Mouse (Mus musculus): ENCODE measurements at regions not wholly inside any gene's neighbourhood (a gene's known extent, or its start where the extent isn't known, plus 50 kb on each side); places are given as distances from the start of the nearest gene placed in this dataset.
"Not testable (repeated sequence)": the region's sequence is repeated elsewhere in the genome, so short reads cannot be mapped to it uniquely, and the experiment has no call there.

DNA sequence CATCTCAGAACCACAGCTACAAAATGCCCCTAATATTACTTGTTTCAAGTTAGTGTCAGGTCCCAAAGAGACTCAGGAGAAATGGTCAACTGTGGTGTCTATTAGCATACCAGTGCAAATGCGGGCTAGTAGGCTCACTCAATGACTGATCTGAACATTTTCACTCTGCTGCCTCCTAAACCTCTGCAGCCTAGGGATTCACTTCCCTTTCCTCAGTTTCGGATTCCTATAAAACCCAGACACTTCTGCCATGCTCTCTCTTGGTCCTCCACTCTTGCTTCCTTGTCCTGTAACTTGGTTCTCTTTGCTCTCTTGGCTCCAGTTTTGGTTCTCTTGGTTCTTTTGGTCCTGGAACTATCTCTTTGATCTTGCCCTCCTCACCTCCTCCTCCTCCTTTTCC, 206.3 kb upstream of the Spef2 start:
- no peak for DNase-seq (ENCODE audit: extremely low spot score)

DNA sequence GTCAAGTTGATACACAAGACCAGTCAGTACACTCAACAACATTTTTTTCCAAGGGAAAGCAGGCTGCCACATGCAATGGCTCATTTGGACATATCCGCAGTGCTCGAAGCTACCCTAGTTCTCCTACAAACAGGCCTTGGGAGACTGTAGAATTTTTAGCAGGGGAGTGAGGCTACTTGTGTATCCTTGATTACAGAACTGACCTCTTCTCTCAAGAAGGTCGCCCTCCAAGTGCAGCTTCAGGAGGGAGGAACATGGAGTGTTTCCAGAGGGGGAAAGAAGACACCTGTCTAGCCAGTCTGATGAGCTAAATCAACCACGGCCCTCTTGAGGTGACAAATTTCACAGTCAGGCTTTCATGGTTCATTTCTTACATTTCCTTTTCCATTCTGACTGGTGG, 202.0 kb upstream of the Prlr start:
- no peak for DNase-seq (ENCODE audit: extremely low spot score)

DNA sequence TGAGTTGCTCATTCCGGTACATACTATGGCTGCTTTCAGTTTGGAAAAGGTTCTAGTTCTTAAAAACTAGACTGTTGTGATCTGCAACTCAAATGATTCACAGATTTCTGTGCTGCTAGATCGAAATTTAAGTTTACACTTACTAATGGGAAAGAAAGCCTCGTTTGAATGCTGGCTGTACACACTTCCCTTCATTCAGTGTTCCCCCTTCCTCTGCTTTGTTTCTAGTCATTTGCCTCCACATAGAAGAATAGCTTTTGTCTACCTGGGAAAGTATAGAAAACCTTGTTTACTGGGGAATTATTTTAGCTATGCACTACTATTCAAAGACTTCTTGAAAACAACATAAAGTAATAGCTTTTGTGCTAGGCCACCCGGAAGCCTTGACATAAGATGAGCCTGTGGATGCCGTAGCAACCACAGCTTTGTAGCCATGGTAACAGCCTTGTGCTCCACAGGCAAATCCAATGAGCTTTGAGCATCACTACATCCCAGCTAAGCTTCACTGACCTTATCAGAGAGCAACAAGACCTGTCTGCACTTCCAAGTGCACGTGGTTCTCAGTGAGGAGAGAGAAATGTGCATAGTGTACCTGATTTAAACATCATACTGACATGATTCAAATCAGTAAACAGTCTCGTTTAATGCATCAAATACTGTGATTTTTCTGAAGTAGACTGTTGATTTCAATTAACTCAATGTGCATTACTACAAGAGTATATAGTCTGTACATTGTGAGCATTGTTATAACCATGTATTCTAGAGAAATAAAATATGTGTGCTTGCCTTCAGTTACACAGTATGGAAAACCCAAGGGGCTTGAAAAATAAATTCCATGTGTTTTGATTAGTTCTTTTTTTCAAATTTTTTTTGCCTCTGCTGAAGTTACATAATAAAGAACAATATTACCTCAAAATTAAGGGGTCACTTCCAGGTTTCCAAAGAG, 165.5 kb upstream of the Prlr start:
- peak; percentile 1 for DNase-seq (ENCODE audit: extremely low spot score)

DNA sequence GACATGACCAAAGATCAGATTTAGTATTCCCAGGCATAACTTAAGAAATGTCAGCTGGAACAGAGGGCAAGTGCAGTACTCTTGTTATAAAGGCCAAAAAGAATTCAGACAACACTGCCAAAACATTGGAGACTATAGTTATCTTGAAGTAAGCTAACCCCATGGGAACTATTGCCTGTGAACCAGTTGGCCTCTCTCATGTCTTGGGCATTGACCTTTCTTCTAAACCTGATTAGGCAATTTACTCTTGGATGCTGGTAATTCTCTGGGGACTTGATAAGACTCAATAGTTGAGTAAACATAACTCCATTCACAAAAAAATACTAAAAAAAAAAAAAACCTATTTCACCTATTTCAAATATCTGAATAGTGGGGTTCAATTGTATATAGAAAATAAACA, 159.8 kb upstream of the Prlr start:
- DNase-seq (ENCODE audit: extremely low spot score) = no peak

DNA sequence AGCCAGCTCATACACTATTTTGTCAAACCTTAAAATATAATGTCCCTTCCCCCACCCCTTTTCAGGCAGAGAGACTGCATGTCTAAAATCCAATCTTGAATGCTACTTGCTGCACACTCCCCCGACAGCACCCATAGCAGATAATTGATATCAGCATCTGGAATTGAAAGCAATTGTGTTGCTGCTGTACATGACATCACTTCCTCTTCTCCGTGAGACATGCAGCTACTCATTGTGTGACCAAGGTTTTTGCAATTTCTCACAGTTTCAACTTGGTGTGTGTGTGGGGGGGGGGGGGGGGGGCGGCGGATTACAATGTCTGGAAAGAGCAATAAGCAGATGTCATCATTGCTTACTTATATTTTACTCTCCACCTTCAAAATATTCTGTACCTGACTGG, 147.1 kb upstream of the Prlr start:
- DNase-seq (ENCODE audit: extremely low spot score) = no peak

DNA sequence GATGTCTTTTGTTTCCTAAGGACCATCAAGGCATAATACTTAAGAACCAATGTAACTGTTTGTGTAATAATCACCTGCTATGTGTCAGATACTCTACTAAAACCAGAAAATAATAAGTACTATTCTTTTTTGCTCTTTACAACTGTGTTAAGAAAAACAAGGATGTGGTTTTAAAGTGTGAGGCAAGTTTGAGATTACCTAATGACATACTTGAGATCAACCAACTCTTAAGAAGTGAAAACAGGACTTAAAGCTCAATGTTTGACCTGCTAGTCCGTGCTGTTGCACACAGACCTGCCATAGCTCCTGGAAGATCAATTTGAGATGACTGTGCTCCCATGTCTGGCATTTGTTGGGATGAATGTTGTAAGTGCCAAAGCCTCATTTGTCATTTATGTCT, 141.5 kb upstream of the Prlr start:
- no peak for DNase-seq (ENCODE audit: extremely low spot score)

DNA sequence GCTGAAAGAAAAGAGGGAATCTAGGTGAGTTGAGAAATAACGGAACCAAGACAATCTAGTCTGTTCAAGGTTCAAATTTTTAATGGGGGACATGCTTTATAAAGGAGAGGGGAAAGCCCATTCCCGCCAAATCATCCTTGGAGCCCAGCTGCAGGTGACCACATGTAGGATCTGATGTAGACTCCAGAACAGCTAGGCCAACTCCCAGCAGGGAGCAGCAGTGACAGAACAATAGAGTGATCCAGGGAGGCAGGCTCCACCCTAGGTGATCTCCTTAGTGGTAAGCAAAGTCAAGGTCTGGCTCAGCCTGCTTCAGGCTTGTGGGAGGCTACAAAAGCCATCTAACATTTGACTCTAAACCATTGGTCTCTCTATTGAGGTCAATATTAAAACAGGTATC, 140.5 kb upstream of the Prlr start:
- not testable (repeated sequence) for DNase-seq (ENCODE audit: extremely low spot score)

DNA sequence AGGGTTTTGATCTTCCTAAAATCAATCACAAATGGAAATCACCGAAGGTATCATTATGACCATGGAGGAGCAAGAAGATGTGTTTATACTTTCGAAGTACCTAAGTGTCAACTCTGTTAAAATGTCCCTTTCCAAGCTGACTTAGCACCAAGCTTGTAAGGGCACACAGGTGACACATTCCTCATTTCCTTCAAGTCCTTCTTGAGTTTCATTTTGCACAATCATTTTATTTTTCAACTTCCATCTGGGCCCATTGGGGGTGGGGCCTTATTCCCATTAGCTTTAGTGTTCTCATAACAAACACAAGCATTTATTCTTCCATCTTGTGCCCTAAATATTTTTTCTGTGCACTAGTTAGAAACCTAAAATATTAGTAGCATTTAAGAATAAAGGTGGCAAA, 103.5 kb upstream of the Prlr start:
- DNase-seq (ENCODE audit: extremely low spot score) = no peak

DNA sequence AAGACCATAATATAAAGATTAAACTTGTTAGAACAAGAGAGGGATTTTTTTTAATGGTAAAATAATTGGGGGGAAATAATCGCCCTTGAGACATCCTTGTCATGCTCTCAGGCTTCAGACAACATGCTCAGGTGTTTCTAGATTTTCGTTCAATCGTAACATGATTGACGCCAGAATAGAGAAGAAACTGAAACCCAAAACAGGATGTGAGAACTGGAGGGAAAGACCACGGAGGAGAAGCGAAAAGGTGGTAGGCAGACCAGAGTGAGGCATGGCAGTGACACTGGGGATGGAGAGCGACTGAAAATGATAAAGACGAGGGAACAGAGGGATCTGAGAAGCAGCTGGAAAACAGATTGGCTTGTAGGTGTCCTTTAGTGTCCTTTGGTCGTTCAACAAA, 102.1 kb upstream of the Prlr start:
- DNase-seq (ENCODE audit: extremely low spot score) = no peak

DNA sequence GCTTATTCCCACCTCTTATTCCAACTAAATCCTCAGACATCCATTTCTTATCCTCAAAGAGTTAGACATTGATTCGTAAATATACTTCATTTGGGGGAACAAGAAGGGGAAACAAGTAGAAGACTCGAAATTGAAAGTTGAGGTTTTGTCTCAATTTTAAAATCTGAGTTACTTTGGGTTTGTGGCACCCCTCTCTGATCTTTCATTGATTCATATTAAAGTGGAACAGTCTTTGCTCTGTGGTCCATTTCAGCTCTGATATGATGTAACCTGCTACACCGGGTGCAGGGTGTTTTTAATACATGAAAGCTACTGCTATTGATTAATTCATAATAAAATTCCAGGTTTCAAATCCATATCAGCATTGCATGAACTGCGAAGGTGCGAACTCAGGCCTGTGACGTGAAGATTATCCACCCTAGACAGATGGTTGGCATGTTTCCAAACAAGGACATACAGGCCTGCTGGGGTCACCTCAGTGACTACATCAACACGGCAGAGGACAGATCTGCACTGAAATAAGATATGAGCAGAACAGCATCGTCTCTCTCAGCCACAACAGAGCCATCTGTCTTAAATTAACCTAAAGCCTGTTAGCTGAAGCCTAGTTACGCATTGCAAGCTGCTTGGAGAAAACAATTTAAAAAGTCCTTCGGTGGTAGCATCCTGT, 101.5 kb upstream of the Prlr start:
- DNase-seq (ENCODE audit: extremely low spot score) = peak; percentile 8

DNA sequence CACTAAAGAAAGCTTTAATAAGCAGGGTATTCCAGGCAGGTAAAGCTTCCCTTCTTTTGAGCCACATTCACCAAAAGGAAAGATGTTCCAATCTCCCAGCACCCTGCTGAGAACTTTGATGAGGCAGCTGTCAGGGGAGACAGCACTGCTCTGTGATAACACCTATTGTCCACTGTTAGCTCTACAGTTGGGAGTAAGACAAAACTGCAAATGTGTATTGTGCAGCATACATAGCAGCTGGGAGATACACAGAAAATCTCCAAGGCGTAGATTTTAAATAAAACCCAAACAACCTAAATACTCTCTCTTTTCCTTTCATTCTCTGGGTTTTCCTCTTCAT, 101.0 kb upstream of the Prlr start:
- peak; percentile 3 for DNase-seq (ENCODE audit: extremely low spot score)

DNA sequence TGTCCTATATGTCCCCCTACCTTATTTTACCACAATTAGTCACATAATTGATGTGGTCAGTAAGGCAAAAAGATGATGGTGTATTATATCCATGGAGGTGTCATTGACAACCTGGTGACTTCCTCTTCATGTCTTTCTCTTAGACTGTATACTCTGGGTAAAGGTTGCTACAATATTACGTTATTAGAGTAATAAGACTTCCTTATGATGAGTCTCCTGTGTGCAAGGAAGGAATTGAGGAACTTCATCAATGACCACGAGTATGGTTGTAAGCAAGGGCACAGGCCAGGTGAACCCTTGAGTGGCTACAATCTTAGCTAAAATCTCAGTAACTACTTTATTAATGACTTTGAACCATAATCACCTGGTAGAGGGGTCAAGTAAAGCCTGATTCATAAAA, 98.6 kb upstream of the Prlr start:
- no peak for DNase-seq (ENCODE audit: extremely low spot score)

DNA sequence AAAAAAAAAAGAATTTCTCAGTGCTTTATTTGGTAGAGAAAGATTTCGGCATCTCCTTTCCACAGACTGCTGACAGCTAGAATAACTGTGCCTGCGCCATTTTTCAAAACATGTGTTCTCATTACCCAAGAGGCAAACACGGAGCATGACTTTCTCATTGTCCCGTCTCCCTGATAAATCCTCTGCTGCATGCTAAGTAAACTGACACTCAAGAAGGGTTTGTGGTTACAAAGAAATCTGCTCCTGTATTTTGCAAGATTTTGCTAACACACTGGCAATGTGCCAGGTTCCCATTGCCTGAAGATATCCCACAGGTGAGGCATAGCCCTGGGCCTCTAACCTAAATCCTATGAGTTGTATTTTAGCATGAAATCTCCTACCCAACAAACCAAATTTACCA, 97.5 kb upstream of the Prlr start:
- DNase-seq (ENCODE audit: extremely low spot score) = no peak

DNA sequence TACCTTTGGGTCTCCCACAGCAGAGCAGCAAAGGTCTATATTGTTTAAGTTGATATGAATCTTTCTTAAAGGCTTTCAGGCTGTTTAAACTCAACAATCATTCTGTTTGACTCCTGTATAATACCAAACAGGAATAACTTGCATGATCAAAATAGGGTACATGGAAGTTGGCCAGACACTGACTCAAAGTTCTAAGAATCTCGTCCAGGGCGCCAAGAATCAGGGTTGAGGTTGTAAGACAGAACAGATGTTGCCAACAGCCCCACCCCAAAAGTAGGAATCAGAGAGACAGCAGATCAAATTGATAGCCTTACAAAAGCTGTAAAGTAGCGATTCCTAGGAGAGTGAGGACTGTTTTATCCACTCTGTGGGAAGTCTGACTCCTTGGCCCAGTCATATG, 88.3 kb upstream of the Prlr start:
- no peak for DNase-seq (ENCODE audit: extremely low spot score)

DNA sequence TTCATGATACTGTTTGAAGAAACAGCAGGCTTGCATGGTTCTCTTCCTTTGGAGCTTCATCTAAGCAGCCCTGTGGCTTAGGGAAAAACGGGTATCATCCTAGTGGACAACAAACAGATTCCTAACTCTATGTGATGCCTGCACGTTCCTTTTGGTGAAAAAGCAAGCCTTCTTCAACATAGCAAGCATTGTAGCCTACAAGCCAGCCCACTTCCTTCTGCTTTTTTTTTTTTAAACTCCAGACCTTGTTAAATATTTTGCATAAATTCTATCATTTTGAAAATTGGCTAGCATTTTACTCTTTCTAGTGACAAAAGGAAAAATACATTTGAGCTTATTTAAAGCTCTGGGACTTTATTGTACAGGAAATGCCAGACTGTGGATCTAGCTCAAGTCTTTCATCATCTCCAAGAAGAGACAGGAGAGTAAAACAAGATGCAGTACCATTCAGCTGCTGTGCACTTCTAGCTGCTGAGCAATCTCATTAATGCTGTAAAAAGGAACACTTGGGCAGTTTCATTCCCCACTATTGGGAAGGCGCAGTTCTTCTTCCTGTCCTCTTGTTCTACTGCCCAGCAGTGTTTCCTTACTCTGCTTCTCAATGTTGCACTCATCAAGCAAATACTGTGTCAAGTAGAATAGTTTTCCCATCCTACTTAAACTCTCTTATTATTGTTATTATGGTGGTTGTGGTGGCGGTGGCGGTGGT, 86.5 kb upstream of the Prlr start:
- DNase-seq (ENCODE audit: extremely low spot score) = no peak

DNA sequence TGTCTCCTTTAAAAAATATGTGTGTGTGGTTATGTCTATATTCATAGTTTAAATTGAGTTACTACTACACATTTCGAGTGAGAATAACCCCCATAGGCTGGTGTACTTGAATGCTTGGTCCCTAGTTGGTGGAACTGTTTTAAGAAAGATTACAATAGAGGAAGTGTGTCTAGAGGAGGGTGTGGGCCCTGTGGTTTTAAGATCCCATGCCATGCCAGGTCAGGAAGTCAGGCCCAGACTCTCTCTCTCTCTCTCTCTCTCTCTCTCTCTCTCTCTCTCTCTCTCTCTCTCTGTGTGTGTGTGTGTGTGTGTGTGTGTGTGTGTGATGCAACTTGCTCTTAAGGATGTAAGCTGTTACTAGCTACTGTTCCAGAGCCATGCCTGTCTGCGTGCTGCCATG, 73.7 kb upstream of the Prlr start:
- DNase-seq (ENCODE audit: extremely low spot score) = no peak

DNA sequence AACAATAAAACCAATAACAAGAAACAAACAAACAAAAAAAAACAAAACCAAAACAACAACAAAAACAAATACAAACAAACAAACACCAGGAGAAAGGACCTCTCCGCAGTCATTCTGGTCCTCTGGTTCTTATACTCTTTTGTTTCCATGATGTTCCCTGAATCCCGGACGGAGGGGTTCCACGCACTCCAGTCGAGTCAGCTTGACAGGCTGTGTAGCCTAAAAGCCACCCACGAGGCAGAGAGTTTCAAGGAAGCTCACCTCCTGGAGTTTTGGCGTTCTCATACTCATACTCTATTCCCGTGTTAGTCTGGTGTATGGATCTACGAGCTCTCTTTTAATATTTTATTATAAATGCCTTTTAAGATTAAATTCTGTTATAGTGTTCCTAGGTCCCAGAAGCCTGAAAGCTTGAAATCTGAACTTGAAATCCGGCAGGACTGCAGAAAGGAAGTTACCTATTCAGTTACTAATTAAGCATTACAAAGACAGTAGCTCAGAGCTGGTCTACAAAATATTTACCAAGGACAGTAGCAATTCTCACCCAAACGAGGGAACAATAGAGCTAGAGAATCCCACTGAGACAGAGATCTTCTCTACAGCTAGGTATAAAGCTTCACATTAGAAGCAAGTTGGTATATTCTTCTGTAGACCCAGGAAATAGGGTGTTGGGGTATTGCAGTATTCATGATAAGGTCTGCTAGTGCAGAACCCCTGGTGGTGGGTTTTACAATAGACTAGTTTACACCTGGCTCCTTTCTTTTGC, 71.6 kb upstream of the Prlr start:
- not testable (repeated sequence) for DNase-seq (ENCODE audit: extremely low spot score)

DNA sequence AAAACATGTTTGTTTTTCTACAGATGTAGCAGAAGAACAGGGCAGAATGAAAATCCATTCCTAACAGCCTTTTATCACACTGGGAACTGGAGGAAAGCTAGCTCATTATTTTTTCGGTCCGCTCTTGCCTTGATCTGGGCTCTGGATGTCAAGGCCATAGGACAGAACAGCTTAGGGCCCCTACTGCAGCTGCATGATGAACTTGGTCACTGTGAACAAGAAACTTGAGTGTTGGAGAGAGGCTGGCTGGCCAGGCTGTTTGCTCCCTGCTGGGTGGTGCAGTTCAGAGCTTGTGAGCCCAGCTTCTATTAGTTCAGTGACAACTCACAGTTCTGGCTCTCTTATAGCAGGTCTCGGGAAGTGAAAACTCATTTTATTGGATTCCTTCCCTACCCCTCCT, 70.2 kb upstream of the Prlr start:
- DNase-seq (ENCODE audit: extremely low spot score) = no peak

Data from embryo, embryonic 9.5 days (tissue).